Mouse (Mus musculus): ENCODE results near the gene Atp8b2. TPM values are rescaled to one million over a fixed set of nuclear protein-coding genes. Genes with fewer than 3 reads are reported as not detected.
A peak's percentile ranks its signal among the peaks of the same experiment; 100 is the strongest.

Atp8b2 gene
- polyA plus RNA-seq (2012; rRNA removed): 71.0 and 80.8 TPM in 2 replicates

DNA sequence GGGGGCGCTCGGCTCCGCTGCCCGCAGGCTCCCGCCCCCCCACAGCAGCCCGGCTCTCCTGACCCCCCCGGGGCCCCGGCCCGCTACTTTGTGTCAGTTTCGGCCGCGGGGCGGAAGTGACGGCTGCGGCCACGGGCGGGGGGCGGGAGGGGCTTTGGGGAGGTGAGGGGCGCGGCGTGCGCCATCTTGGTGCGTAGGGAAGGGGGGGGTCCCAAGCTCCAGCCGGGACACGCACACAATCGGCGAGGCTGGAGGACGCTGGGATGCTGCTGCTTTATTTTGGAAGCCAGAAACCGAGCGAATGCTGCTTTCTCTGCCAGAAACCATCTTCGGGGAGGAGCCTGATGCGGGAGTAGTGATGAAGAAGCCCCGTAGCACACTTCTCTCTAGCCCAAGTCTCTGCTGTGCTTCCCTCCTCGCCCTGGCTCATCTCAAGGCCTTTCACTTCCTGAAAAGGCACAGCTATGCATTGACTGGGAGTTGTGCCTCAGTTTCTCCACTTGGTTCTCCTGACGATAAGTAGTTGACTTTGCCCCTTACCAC is at the start of gene Atp8b2:
Atp8b2 (minus strand) TSS at position 288 of the 543 bp plus-strand sequence.
- no peak for TF ChIP-seq CTCF (IDR thresholded peaks at IDR 0.05; ENCODE audit: borderline replicate concordance, extremely low read depth, insufficient read depth, insufficient read length)
- TF ChIP-seq POLR2A (IDR thresholded peaks at IDR 0.05; ENCODE audit: borderline replicate concordance, extremely low read depth, insufficient read depth, insufficient read length, poor library complexity, severe bottlenecking): peak; percentile 53; the same call in 1 of the 2 replicates
- peak; percentile 92 for DNase-seq (ENCODE audit: low read depth)

DNA sequence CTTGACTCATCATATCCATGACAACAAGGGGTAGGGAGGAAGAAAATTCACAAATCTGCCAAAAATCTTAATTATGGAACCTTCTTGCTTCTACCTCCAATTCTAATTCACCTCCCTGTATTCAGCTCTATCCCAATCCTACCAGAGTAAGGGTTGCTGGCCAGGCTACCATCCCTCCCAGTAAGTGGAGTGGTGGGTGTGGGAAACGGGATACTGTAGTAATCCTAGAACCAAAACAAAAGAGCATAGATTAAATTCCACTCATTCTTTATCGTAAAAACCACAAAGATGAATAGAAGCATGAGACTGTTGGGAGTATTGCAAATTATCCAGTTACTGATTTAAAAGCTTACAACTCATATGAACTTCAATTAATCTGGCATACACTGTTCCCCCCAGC is 47.0 kb upstream of the Atp8b2 start:
- no peak for TF ChIP-seq POLR2A (IDR thresholded peaks at IDR 0.05; ENCODE audit: borderline replicate concordance, extremely low read depth, insufficient read depth, insufficient read length, poor library complexity, severe bottlenecking)
- no peak for TF ChIP-seq CTCF (IDR thresholded peaks at IDR 0.05; ENCODE audit: borderline replicate concordance, extremely low read depth, insufficient read depth, insufficient read length)
- no peak for DNase-seq (ENCODE audit: low read depth)

- TF ChIP-seq CTCF (IDR thresholded peaks at IDR 0.05; ENCODE audit: borderline replicate concordance, extremely low read depth, insufficient read depth, insufficient read length) (no peak), POLR2A (IDR thresholded peaks at IDR 0.05; ENCODE audit: borderline replicate concordance, extremely low read depth, insufficient read depth, insufficient read length, poor library complexity, severe bottlenecking) (no peak)
- DNase-seq (ENCODE audit: low read depth): no peak
Observed at GRCm38 (mm10) chr3:90004091-90004796, 40.9 kb upstream of the Atp8b2 start.

DNA sequence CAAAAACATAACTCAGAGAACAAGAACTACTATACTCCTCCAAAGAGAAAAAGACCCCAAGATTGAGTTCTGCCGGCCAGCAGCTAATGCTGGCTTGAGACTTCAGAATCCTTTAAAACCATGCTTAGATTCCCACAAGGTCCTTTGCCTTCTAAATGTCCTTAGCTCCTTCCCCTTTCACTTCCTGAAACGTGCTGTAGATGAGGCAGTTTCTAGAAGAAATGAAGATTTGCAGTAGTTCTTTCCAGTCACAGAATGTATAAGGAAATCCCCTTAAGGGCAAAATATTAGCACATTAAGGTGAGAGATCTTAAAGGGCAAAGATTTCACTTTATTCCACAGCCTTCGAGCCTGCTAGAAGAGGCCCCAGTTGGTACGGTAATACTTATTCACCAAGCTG is 36.5 kb upstream of the Atp8b2 start:
- TF ChIP-seq POLR2A (IDR thresholded peaks at IDR 0.05; ENCODE audit: borderline replicate concordance, extremely low read depth, insufficient read depth, insufficient read length, poor library complexity, severe bottlenecking) (no peak), CTCF (IDR thresholded peaks at IDR 0.05; ENCODE audit: borderline replicate concordance, extremely low read depth, insufficient read depth, insufficient read length) (no peak)
- DNase-seq (ENCODE audit: low read depth): peak; percentile 2

DNA sequence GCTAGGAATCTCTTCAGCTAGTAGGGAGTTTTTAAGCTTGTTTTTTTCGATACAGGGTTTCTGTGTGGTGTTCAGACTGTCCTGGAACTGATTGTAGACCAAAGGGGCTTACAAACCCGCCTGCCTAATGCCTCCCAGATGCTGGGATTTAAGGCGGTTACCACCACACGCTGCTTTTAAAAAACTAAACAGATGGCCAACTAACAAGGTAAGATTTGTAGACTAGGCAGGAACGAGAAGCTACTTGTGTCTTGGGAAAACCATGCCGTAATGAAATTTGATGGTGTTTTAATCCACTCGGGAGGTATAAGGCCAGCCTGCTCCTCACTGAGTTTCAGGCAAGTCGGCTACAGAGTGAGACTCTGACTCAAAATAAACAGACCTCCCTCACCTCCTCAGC is 35.8 kb upstream of the Atp8b2 start:
- no peak for DNase-seq (ENCODE audit: low read depth)
- no peak for TF ChIP-seq POLR2A (IDR thresholded peaks at IDR 0.05; ENCODE audit: borderline replicate concordance, extremely low read depth, insufficient read depth, insufficient read length, poor library complexity, severe bottlenecking)
- TF ChIP-seq CTCF (IDR thresholded peaks at IDR 0.05; ENCODE audit: borderline replicate concordance, extremely low read depth, insufficient read depth, insufficient read length): no peak

DNA sequence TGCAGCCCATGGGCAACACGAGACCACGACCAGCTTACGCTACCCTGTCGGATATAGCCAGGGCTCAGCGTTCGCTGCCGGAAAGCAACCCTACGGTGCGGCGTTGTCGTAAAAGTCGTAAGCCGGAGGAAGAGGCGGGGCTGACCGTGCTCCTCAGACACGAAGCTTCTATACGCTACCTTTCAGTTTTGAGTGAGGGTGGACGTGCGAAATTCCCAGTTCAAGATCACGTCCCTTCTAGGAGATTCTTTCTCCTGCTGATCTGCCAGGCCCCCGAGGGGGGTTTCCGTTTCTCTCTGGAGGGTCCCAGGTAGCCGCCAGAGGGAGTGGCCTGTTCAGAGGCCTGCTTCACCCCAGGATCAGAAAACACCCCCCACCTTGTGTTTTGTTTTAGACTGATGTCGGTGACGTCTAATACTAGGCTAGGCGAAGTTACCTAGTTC is 35.3 kb upstream of the Atp8b2 start, which contains the start of gene Hax1:
Hax1 (minus strand) TSS at position 169 of the 443 bp plus-strand sequence.
- peak; percentile 99 for DNase-seq (ENCODE audit: low read depth)
- peak; percentile 11; the same call in 1 of the 2 replicates for TF ChIP-seq CTCF (IDR thresholded peaks at IDR 0.05; ENCODE audit: borderline replicate concordance, extremely low read depth, insufficient read depth, insufficient read length)
- 0 out of 2 replicates have a peak, but pooled peaks have one; percentile 1 for TF ChIP-seq POLR2A (IDR thresholded peaks at IDR 0.05; ENCODE audit: borderline replicate concordance, extremely low read depth, insufficient read depth, insufficient read length, poor library complexity, severe bottlenecking)

- TF ChIP-seq POLR2A (IDR thresholded peaks at IDR 0.05; ENCODE audit: borderline replicate concordance, extremely low read depth, insufficient read depth, insufficient read length, poor library complexity, severe bottlenecking): 0 out of 2 replicates have a peak, but pooled peaks have one; percentile 1
- TF ChIP-seq CTCF (IDR thresholded peaks at IDR 0.05; ENCODE audit: borderline replicate concordance, extremely low read depth, insufficient read depth, insufficient read length): no peak
- no peak for DNase-seq (ENCODE audit: low read depth)
Observed at GRCm38 (mm10) chr3:89997791-89998495, 34.6 kb upstream of the Atp8b2 start.

DNA sequence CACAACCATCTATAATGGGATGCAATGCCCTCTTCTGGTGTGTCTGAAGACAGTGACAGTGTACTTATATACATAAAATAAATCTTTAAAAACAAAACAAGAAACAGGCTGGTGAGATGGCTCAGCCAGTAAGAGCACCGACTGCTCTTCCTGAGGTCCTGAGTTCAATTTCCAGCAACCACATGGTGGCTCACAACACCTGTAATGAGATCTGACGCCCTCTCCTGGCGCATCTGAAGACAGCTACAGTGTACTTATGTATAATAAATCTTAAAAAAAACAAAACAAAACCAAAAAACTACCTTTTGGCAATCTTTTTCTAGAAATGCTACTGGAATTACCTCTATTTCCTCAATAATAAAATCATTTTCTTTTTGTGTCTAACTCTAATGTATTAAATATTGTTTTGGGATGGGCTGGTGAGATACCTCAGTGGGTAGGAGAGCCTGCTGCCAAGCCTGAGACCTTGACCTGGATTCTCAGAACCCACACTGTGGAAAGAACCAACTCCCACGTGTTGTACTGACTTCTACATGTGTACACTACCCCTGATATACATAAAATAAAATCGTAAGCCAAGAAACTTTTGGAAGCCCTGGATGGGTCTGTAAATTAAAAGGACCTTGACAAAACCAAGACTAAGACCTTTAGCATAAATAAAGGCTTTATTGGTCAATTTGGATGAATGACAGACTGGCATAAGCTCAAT is 31.7 kb upstream of the Atp8b2 start:
- no peak for DNase-seq (ENCODE audit: low read depth)
- TF ChIP-seq CTCF (IDR thresholded peaks at IDR 0.05; ENCODE audit: borderline replicate concordance, extremely low read depth, insufficient read depth, insufficient read length) (no peak), POLR2A (IDR thresholded peaks at IDR 0.05; ENCODE audit: borderline replicate concordance, extremely low read depth, insufficient read depth, insufficient read length, poor library complexity, severe bottlenecking) (no peak)

- no peak for TF ChIP-seq CTCF (IDR thresholded peaks at IDR 0.05; ENCODE audit: borderline replicate concordance, extremely low read depth, insufficient read depth, insufficient read length)
- TF ChIP-seq POLR2A (IDR thresholded peaks at IDR 0.05; ENCODE audit: borderline replicate concordance, extremely low read depth, insufficient read depth, insufficient read length, poor library complexity, severe bottlenecking): no peak
- no peak for DNase-seq (ENCODE audit: low read depth)
Observed at GRCm38 (mm10) chr3:89987822-89988221, 24.5 kb upstream of the Atp8b2 start.

DNA sequence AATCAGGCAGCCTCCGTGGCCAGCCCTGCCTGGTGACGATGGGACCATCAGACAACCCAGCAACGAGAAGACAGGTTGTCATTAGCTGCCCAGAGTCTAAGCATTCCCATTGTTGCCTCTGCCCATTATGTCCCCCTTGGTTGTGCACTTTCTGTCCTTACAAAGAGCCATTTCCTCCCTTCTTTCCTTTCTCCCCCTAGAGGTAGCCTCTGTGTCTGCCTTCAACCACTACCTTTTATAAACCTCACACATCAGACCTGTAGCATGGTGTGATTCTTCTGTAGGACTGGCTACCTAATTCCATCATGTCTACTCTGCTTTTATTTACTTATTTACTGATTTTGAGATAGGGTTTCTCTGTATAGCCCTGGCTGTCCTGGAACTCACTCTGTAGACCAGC is 23.9 kb upstream of the Atp8b2 start:
- TF ChIP-seq CTCF (IDR thresholded peaks at IDR 0.05; ENCODE audit: borderline replicate concordance, extremely low read depth, insufficient read depth, insufficient read length) (no peak), POLR2A (IDR thresholded peaks at IDR 0.05; ENCODE audit: borderline replicate concordance, extremely low read depth, insufficient read depth, insufficient read length, poor library complexity, severe bottlenecking) (no peak)
- DNase-seq (ENCODE audit: low read depth): no peak

- DNase-seq (ENCODE audit: low read depth): no peak
- TF ChIP-seq CTCF (IDR thresholded peaks at IDR 0.05; ENCODE audit: borderline replicate concordance, extremely low read depth, insufficient read depth, insufficient read length) (no peak), POLR2A (IDR thresholded peaks at IDR 0.05; ENCODE audit: borderline replicate concordance, extremely low read depth, insufficient read depth, insufficient read length, poor library complexity, severe bottlenecking) (no peak)
Observed at GRCm38 (mm10) chr3:89982426-89982825, 19.1 kb upstream of the Atp8b2 start.
